Comparison of ENCODE assay signal across 22 mouse cellular contexts in genomic region chr8:99650587-99651301, GRCm38 (mm10).
DNase-seq lines count a peak whose midpoint lies in the region; ATAC-seq and TF ChIP-seq lines count a peak whose summit lies in the region.
"Had no signal": no experiment of that assay in that cellular context is flagged by ENCODE, and none has a peak within 500 bp of the region (broad histone marks: within the 10 kb centered on the region; RNA-seq: fewer than 3 reads in every experiment).

No protein-coding gene starts in this region.

- TF ChIP-seq EP300 in lung, postnatal 0 days (IDR thresholded peaks at IDR 0.05) = no peak

- H3K9ac ChIP-seq in embryonic facial prominence, embryonic 14.5 days (ENCODE audit: low read depth, low read length) = no peak overlapping the region
- H3K9ac ChIP-seq in lung, embryonic 14.5 days = no peak overlapping the region
- H3K9ac ChIP-seq in lung, postnatal 0 days (replicated peaks; ENCODE audit: low read depth) = no peak overlapping the region
- H3K9ac ChIP-seq in forebrain, postnatal 0 days = no peak overlapping the region
- H3K9ac ChIP-seq in intestine, embryonic 15.5 days = no peak overlapping the region
- H3K9ac ChIP-seq: embryonic facial prominence, embryonic 13.5 days; heart, embryonic 12.5 days; hindbrain, embryonic 14.5 days had no signal

- H3K27ac ChIP-seq in embryonic facial prominence, embryonic 14.5 days (replicated peaks; ENCODE audit: low read depth, low read length) = no peak overlapping the region
- no peak overlapping the region for H3K27ac ChIP-seq in embryonic facial prominence, embryonic 10.5 days (replicated peaks)
- H3K27ac ChIP-seq in lung, embryonic 14.5 days (ENCODE audit: low read depth) = no peak overlapping the region
- H3K27ac ChIP-seq in lung, postnatal 0 days (ENCODE audit: low read length) = no peak overlapping the region
- H3K27ac ChIP-seq in forebrain, postnatal 0 days (ENCODE audit: low read depth, low read length) = no peak overlapping the region
- H3K27ac ChIP-seq in intestine, embryonic 15.5 days = no peak overlapping the region
- H3K27ac ChIP-seq: embryonic facial prominence, embryonic 13.5 days; gastrocnemius, adult 2 months; hindbrain, embryonic 10.5 days; hindbrain, embryonic 14.5 days had no signal

- H3K4me1 ChIP-seq in embryonic facial prominence, embryonic 14.5 days (ENCODE audit: control insufficient read depth, insufficient read depth, low read length) = no peaks in the 10 kb centered on the region
- H3K4me1 ChIP-seq in embryonic facial prominence, embryonic 10.5 days = no peaks in the 10 kb centered on the region
- no peaks in the 10 kb centered on the region for H3K4me1 ChIP-seq in lung, embryonic 14.5 days (ENCODE audit: insufficient read depth)
- H3K4me1 ChIP-seq in lung, postnatal 0 days (ENCODE audit: insufficient read depth, low read depth, low read length) = no peaks in the 10 kb centered on the region
- H3K4me1 ChIP-seq in forebrain, postnatal 0 days (ENCODE audit: insufficient read depth) = no peaks in the 10 kb centered on the region
- no peaks in the 10 kb centered on the region for H3K4me1 ChIP-seq in intestine, embryonic 15.5 days (replicated peaks)
- H3K4me1 ChIP-seq: embryonic facial prominence, embryonic 13.5 days; heart, embryonic 12.5 days; hindbrain, embryonic 10.5 days had no signal

- DNase-seq in embryonic facial prominence, embryonic 14.5 days (ENCODE audit: low spot score) = peak; percentile 67
- no peak for DNase-seq in embryonic facial prominence, embryonic 10.5 days (ENCODE audit: low spot score)
- DNase-seq in lung, embryonic 14.5 days = peak; percentile 51
- DNase-seq in lung, postnatal 0 days (ENCODE audit: low spot score) = no peak
- peak; percentile 28 for DNase-seq in forebrain, postnatal 0 days
- DNase-seq in frontal cortex, postnatal 25 days (ENCODE audit: low spot score in 2 of 2) = no peak
- DNase-seq: adrenal gland, adult 8-10 months; adrenal gland, postnatal 36 days; B cell, adult 2 months; cerebellum, adult 11 months; cerebellum, adult 8-10 months; cerebellum, postnatal 14 days; gastrocnemius, adult 2 months; gastrocnemius, postnatal 25 days had no signal

- H3K36me3 ChIP-seq in embryonic facial prominence, embryonic 14.5 days (ENCODE audit: control insufficient read depth, insufficient read depth, low read length) = no peaks in the 10 kb centered on the region
- H3K36me3 ChIP-seq in embryonic facial prominence, embryonic 10.5 days (replicated peaks) = no peaks in the 10 kb centered on the region
- no peaks in the 10 kb centered on the region for H3K36me3 ChIP-seq in lung, embryonic 14.5 days (ENCODE audit: insufficient read depth)
- no peaks in the 10 kb centered on the region for H3K36me3 ChIP-seq in lung, postnatal 0 days (ENCODE audit: insufficient read depth, low read length)
- H3K36me3 ChIP-seq in forebrain, postnatal 0 days (ENCODE audit: insufficient read depth) = no peaks in the 10 kb centered on the region
- H3K36me3 ChIP-seq in intestine, embryonic 15.5 days = no peaks in the 10 kb centered on the region
- H3K36me3 ChIP-seq: embryonic facial prominence, embryonic 13.5 days; G1E; heart, embryonic 12.5 days; hindbrain, embryonic 10.5 days had no signal

- no peak overlapping the region for H3K4me2 ChIP-seq in embryonic facial prominence, embryonic 14.5 days (ENCODE audit: low read depth, low read length)
- no peak overlapping the region for H3K4me2 ChIP-seq in lung, embryonic 14.5 days
- no peak overlapping the region for H3K4me2 ChIP-seq in lung, postnatal 0 days (replicated peaks; ENCODE audit: low read depth, low read length)
- H3K4me2 ChIP-seq in forebrain, postnatal 0 days (ENCODE audit: low read depth) = no peak overlapping the region
- H3K4me2 ChIP-seq in intestine, embryonic 15.5 days (replicated peaks) = no peak overlapping the region
- H3K4me2 ChIP-seq: embryonic facial prominence, embryonic 13.5 days; heart, embryonic 12.5 days; hindbrain, embryonic 14.5 days had no signal

- WGBS in embryonic facial prominence, embryonic 14.5 days = 55% methylated on average over 9 of the region's 9 CpGs
- WGBS in embryonic facial prominence, embryonic 10.5 days = 83% methylated on average over 9 of the region's 9 CpGs
- 42% methylated on average over 9 of the region's 9 CpGs for WGBS in lung, embryonic 14.5 days
- 45% methylated on average over 9 of the region's 9 CpGs for WGBS in lung, postnatal 0 days
- 34% methylated on average over 9 of the region's 9 CpGs for WGBS in forebrain, postnatal 0 days
- 58% methylated on average over 9 of the region's 9 CpGs for WGBS in intestine, embryonic 15.5 days

- H3K27me3 ChIP-seq in embryonic facial prominence, embryonic 14.5 days (replicated peaks; ENCODE audit: control insufficient read depth, insufficient read depth, low read length) = no peaks in the 10 kb centered on the region
- H3K27me3 ChIP-seq in embryonic facial prominence, embryonic 10.5 days (replicated peaks; ENCODE audit: low read depth, poor library complexity, severe bottlenecking) = no peaks in the 10 kb centered on the region
- no peaks in the 10 kb centered on the region for H3K27me3 ChIP-seq in lung, embryonic 14.5 days (ENCODE audit: insufficient read depth, low read length)
- H3K27me3 ChIP-seq in lung, postnatal 0 days (replicated peaks; ENCODE audit: insufficient read depth, low read length) = no peaks in the 10 kb centered on the region
- H3K27me3 ChIP-seq in forebrain, postnatal 0 days (ENCODE audit: insufficient read depth, low read length) = no peaks in the 10 kb centered on the region
- no peaks in the 10 kb centered on the region for H3K27me3 ChIP-seq in intestine, embryonic 15.5 days (replicated peaks)
- H3K27me3 ChIP-seq: embryonic facial prominence, embryonic 13.5 days; heart, embryonic 12.5 days had no signal

- no peak for TF ChIP-seq CTCF in lung, embryonic 14.5 days (IDR thresholded peaks at IDR 0.05; ENCODE audit: low read depth)
- no peak for TF ChIP-seq CTCF in lung, postnatal 0 days (IDR thresholded peaks at IDR 0.05)
- no peak for TF ChIP-seq CTCF in forebrain, postnatal 0 days (IDR thresholded peaks at IDR 0.05; ENCODE audit: low read depth)

- no peak for ATAC-seq in embryonic facial prominence, embryonic 14.5 days (ENCODE audit: low read depth)
- ATAC-seq in lung, embryonic 14.5 days (ENCODE audit: insufficient read depth) = peak; percentile 35; the same call in 1 of the 2 replicates
- no peak for ATAC-seq in lung, postnatal 0 days
- ATAC-seq in forebrain, postnatal 0 days = no peak
- ATAC-seq in intestine, embryonic 15.5 days = no peak
- ATAC-seq: CD4-positive, CD25-positive, alpha-beta regulatory T cell, adult 4 months; intestine, embryonic 16.5 days had no signal

- no peak overlapping the region for H3K4me3 ChIP-seq in embryonic facial prominence, embryonic 14.5 days (ENCODE audit: low read depth, low read length)
- H3K4me3 ChIP-seq in embryonic facial prominence, embryonic 10.5 days = no peak overlapping the region
- no peak overlapping the region for H3K4me3 ChIP-seq in lung, embryonic 14.5 days (ENCODE audit: low read depth, low read length)
- H3K4me3 ChIP-seq in lung, postnatal 0 days (ENCODE audit: low read depth, low read length) = no peak overlapping the region
- no peak overlapping the region for H3K4me3 ChIP-seq in forebrain, postnatal 0 days (ENCODE audit: low read depth, low read length)
- no peak overlapping the region for H3K4me3 ChIP-seq in intestine, embryonic 15.5 days (replicated peaks)
- H3K4me3 ChIP-seq: embryonic facial prominence, embryonic 13.5 days; gastrocnemius, adult 2 months; heart, embryonic 12.5 days; hindbrain, embryonic 10.5 days had no signal

- H3K9me3 ChIP-seq in embryonic facial prominence, embryonic 14.5 days (ENCODE audit: control insufficient read depth, low read length) = 0 out of 2 replicates have a peak, but pooled peaks cover 2% of the 10 kb centered on the region
- H3K9me3 ChIP-seq in embryonic facial prominence, embryonic 10.5 days = 0 out of 2 replicates have a peak, but pooled peaks cover 2% of the 10 kb centered on the region
- no peaks in the 10 kb centered on the region for H3K9me3 ChIP-seq in lung, embryonic 14.5 days (ENCODE audit: low read depth, low read length)
- H3K9me3 ChIP-seq in lung, postnatal 0 days (ENCODE audit: low read length) = no peaks in the 10 kb centered on the region
- no peaks in the 10 kb centered on the region for H3K9me3 ChIP-seq in forebrain, postnatal 0 days (ENCODE audit: low read length)
- no peaks in the 10 kb centered on the region for H3K9me3 ChIP-seq in intestine, embryonic 15.5 days
- H3K9me3 ChIP-seq: embryonic facial prominence, embryonic 13.5 days; G1E; heart, embryonic 12.5 days; hindbrain, embryonic 10.5 days had no signal

Comparison
In these comparisons a context has a peak if more than half of its experiments do, and no peak if none do; other contexts are left out.
1. DNase-seq: peak in embryonic facial prominence, embryonic 14.5 days (single experiment), lung, embryonic 14.5 days (single experiment) and forebrain, postnatal 0 days (single experiment); none in embryonic facial prominence, embryonic 10.5 days (single experiment), lung, postnatal 0 days (single experiment) and frontal cortex, postnatal 25 days (0 of 2).